Mouse (Mus musculus): Measurements from ENCODE around the gene Vmn1r166. TPM values are rescaled to one million over a fixed set of nuclear protein-coding genes. Genes with fewer than 3 reads are reported as not detected.

Gene Vmn1r166
- polyA plus RNA-seq (2017; shearing (Covaris generic)) = not detected

GRCm38 (mm10) chr7:23251582-23251981, at the start of gene Vmn1r166:
Gene Vmn1r166 (minus strand): TSS chr7:23251682.

GRCm38 (mm10) chr7:23300892-23301291, 49.4 kb upstream of the Vmn1r166 start, which contains the start of gene Nlrp4e:
Gene Nlrp4e (plus strand): TSS chr7:23301192.

GRCm38 (mm10) chr7:23278800-23279199, 27.3 kb upstream of the Vmn1r166 start, which contains the start of gene Gm6902:
Gene Gm6902 (minus strand): TSS chr7:23278900.

GRCm38 (mm10) chr7:23217032-23217431, 34.5 kb downstream of the Vmn1r166 start, which contains the start of gene Vmn1r165:
Gene Vmn1r165 (plus strand): TSS chr7:23217332.

Other genes starting within 250 kb of the Vmn1r166 start
- gene Gm4216, start 231.8 kb downstream of the Vmn1r166 start, polyA plus RNA-seq (2017; shearing (Covaris generic)) = not detected
- not detected for gene Vmn1r163, start 196.1 kb downstream of the Vmn1r166 start, polyA plus RNA-seq (2017; shearing (Covaris generic))
- gene Gm8720, start 184.2 kb downstream of the Vmn1r166 start, polyA plus RNA-seq (2017; shearing (Covaris generic)) = not detected
- not detected for gene Gm10662, start 107.2 kb downstream of the Vmn1r166 start, polyA plus RNA-seq (2017; shearing (Covaris generic))
- not detected for gene Vmn1r165, start 34.4 kb downstream of the Vmn1r166 start, polyA plus RNA-seq (2017; shearing (Covaris generic))
- gene Gm6902, start 27.2 kb upstream of the Vmn1r166 start, polyA plus RNA-seq (2017; shearing (Covaris generic)) = not detected
- gene Nlrp4e, start 49.5 kb upstream of the Vmn1r166 start, polyA plus RNA-seq (2017; shearing (Covaris generic)) = not detected
- not detected for gene Nlrp5, start 134.2 kb upstream of the Vmn1r166 start, polyA plus RNA-seq (2017; shearing (Covaris generic))

All from activated CD4-positive, CD25-positive, alpha-beta regulatory T cell, adult 9 weeks (primary cell).